Mouse (Mus musculus) bone marrow, adult 2 months (tissue): ENCODE results near the gene Ppp2r5d. TPM values are rescaled to one million over a fixed set of nuclear protein-coding genes. Genes with fewer than 3 reads are reported as not detected.

ENCODE experiments used
- H3K27ac ChIP-seq: fragments of 200-500 bp; 2 replicates; pipeline ENCODE4 v1.5.1; 2012; ENCODE audit warnings: low read depth, mild to moderate bottlenecking, control low read depth, inconsistent platforms, low read length; ENCODE audit not compliant: control insufficient read depth, poor library complexity, insufficient read depth
- H3K4me1 ChIP-seq: fragments of 200-500 bp; 2 replicates; pipeline ENCODE4 v1.6.1; 2011; ENCODE audit warnings: low read length; ENCODE audit not compliant: control insufficient read depth, insufficient read depth
- H3K4me3 ChIP-seq: fragments of 200-500 bp; replicated peaks from 2 replicates; pipeline ENCODE3; 2011; ENCODE audit warnings: mild to moderate bottlenecking, low read depth, low read length, control low read depth; ENCODE audit not compliant: control insufficient read depth
- CTCF ChIP-seq: fragments of 200-500 bp; IDR thresholded peaks from 2 replicates; pipeline ENCODE4 v1.5.1; 2011; ENCODE audit warnings: low read length, control low read depth; ENCODE audit not compliant: control insufficient read depth, insufficient read depth
- POLR2A ChIP-seq: fragments of 200-500 bp; IDR thresholded peaks from 2 replicates; pipeline ENCODE4 v1.6.1; 2011; ENCODE audit warnings: low read depth, mild to moderate bottlenecking, control low read depth, low read length, borderline replicate concordance; ENCODE audit not compliant: control insufficient read depth
- WGBS: fragments of 180-500 bp; shearing (Covaris S2); methylation state at CpG from one replicate; pipeline ENCODE4 v1.1.7; 2018; 5-methylcytosine and 5-hydroxymethylcytosine counted together
- polyA plus RNA-seq: library from polyadenylated mRNA; stranded (reverse); fragments of >200 nt; gene quantifications from 2 replicates; pipeline ENCODE4 v1.2.4, GENCODE M21; 2011; ENCODE audit warnings: low replicate concordance; ENCODE audit not compliant: missing spikeins, insufficient read depth, insufficient read length

The Ppp2r5d gene
- polyA plus RNA-seq, 1 experiment, result 47.1 TPM

GRCm38 (mm10) chr17:46742986-46743385, 38.1 kb upstream of the Ppp2r5d start:
- no peak overlapping the region for H3K4me3 ChIP-seq
- H3K4me1 ChIP-seq, result no peaks in the 10 kb centered on the region
- 89% methylated on average over 9 of the region's 9 CpGs for WGBS
- H3K27ac ChIP-seq, result no peak overlapping the region
- no peak for TF ChIP-seq POLR2A
- TF ChIP-seq CTCF, result no peak

GRCm38 (mm10) chr17:46741305-46741704, 36.4 kb upstream of the Ppp2r5d start:
- Histone ChIP-seq H3K4me3 (no peak overlapping the region), H3K4me1 (no peaks in the 10 kb centered on the region), H3K27ac (no peak overlapping the region)
- WGBS, result 74% methylated on average over 6 of the region's 6 CpGs
- TF ChIP-seq CTCF, result no peak
- TF ChIP-seq POLR2A, result no peak

- no peaks in the 10 kb centered on the region for H3K4me1 ChIP-seq
- no peak overlapping the region for H3K27ac ChIP-seq
- WGBS, result 73% methylated on average over 10 of the region's 10 CpGs
These were observed 31.2 kb upstream of the Ppp2r5d start for GRCm38 (mm10) chr17:46736160-46736559.

GRCm38 (mm10) chr17:46735287-46735686, 30.4 kb upstream of the Ppp2r5d start:
- WGBS, result 83% methylated on average over 7 of the region's 7 CpGs
- no peaks in the 10 kb centered on the region for H3K4me1 ChIP-seq

More at GRCm38 (mm10) chr17:46736160-46736559, 31.2 kb upstream of the Ppp2r5d start:
- H3K4me3 ChIP-seq, result no peak overlapping the region
- TF ChIP-seq CTCF (peak; percentile 72), POLR2A (no peak)

GRCm38 (mm10) chr17:46734055-46734454, 29.1 kb upstream of the Ppp2r5d start:
- TF ChIP-seq POLR2A, result no peak
- TF ChIP-seq CTCF, result no peak
- WGBS, result 86% methylated on average over 3 of the region's 3 CpGs
- Histone ChIP-seq H3K27ac (no peak overlapping the region), H3K4me1 (no peaks in the 10 kb centered on the region), H3K4me3 (no peak overlapping the region)

More at GRCm38 (mm10) chr17:46735287-46735686, 30.4 kb upstream of the Ppp2r5d start:
- Histone ChIP-seq H3K4me3 (no peak overlapping the region), H3K27ac (no peak overlapping the region)
- TF ChIP-seq POLR2A, result no peak
- TF ChIP-seq CTCF, result no peak

GRCm38 (mm10) chr17:46728904-46729318, 24.0 kb upstream of the Ppp2r5d start, which contains the start of gene Gnmt:
Gene Gnmt, minus strand, starts transcription at chr17:46729168.
- 59% methylated on average over 24 of the region's 24 CpGs for WGBS
- no peak within 1 kb of the TSS for H3K27ac ChIP-seq
- TF ChIP-seq POLR2A (no peak), CTCF (no peak)
- H3K4me3 ChIP-seq, result no peak within 1 kb of the TSS
- no peaks in the 10 kb centered on the region for H3K4me1 ChIP-seq

- no peak for TF ChIP-seq POLR2A
- no peak for TF ChIP-seq CTCF
- H3K4me1 ChIP-seq, result no peaks in the 10 kb centered on the region
- WGBS, result 73% methylated on average over 11 of the region's 11 CpGs
- H3K27ac ChIP-seq, result no peak overlapping the region
- no peak overlapping the region for H3K4me3 ChIP-seq
These were observed 23.6 kb upstream of the Ppp2r5d start for GRCm38 (mm10) chr17:46728496-46728895.

GRCm38 (mm10) chr17:46728021-46728420, 23.1 kb upstream of the Ppp2r5d start:
- whole genome bisulfite sequencing, result 56% methylated on average over 6 of the region's 6 CpGs
- Histone ChIP-seq H3K4me1 (no peaks in the 10 kb centered on the region), H3K4me3 (no peak overlapping the region), H3K27ac (no peak overlapping the region)
- TF ChIP-seq POLR2A (no peak), CTCF (peak; percentile 37; the same call in 1 of the 2 replicates)

- Histone ChIP-seq H3K4me1 (no peaks in the 10 kb centered on the region), H3K27ac (no peak overlapping the region), H3K4me3 (no peak overlapping the region)
- WGBS, result 88% methylated on average over 11 of the region's 11 CpGs
- TF ChIP-seq CTCF (no peak), POLR2A (no peak)
These were observed 22.4 kb upstream of the Ppp2r5d start for GRCm38 (mm10) chr17:46727271-46727670.
